In the genomic region with DNA sequence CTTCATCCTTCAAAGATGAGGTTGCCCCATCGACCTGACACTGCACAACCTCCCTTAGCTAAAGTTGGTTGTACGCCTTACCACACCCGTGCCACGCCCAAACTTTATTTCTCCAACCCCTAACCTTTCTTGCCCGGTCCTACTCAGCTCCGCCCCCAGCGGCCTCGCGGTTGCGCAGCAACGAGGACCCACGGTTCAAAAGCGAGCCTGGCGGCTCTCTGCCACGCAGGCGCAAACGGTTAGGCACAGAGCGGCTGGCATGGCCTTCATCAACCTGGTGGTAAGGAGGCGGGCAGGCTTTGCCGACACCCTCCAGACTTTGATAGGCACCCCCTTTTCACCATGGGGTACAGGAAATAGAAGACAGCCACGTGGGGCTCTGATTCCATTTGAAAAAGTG, we compare ENCODE assay signal across 8 mouse cellular contexts. TPM values are rescaled to one million over a fixed set of nuclear protein-coding genes. Genes with fewer than 3 reads are reported as not detected.
DNase-seq lines count a peak whose midpoint lies in the region; ATAC-seq and TF ChIP-seq lines count a peak whose summit lies in the region.

A gene (plus strand): TSS at position 209 of the 400 bp plus-strand sequence.

- no peak within 1 kb of the TSS for H3K9ac ChIP-seq in hindbrain, embryonic 12.5 days

- WGBS in hindbrain, embryonic 12.5 days, result 39% methylated on average over 21 of the region's 21 CpGs

- peak; percentile 68 for DNase-seq in A20 (ENCODE audit: low read depth, low spot score)
- DNase-seq in embryo, embryonic 11 days, result peak; percentile 76
- peak; percentile 39 to 55 for DNase-seq in layer of hippocampus, postnatal 25 days (ENCODE audit: extremely low spot score in 1 of 2, low spot score in 1 of 2)
- DNase-seq in right cerebral cortex, postnatal 4 days, result peak; percentile 54
- no peak for DNase-seq in urinary bladder, postnatal 4 days (ENCODE audit: low spot score in 2 of 2)

- no peak within 1 kb of the TSS for H3K27ac ChIP-seq in hindbrain, embryonic 12.5 days

- ATAC-seq in hindbrain, embryonic 12.5 days (ENCODE audit: low FRiP score), result peak; percentile 44; the same call in 1 of the 2 replicates
- peak; percentile 93 for ATAC-seq in megakaryocyte progenitor cell, adult 5-6 weeks (replicated peaks; ENCODE audit: poor library complexity)

- no peaks in the 10 kb centered on the region for H3K36me3 ChIP-seq in E14TG2a.4 (ENCODE audit: insufficient read depth, low read length)
- H3K36me3 ChIP-seq in hindbrain, embryonic 12.5 days, result no peaks in the 10 kb centered on the region

- no peak for TF ChIP-seq CTCF in E14TG2a.4 (conservative IDR thresholded peaks at IDR 0.05; ENCODE audit: low read length)

- H3K4me1 ChIP-seq in E14TG2a.4 (replicated peaks; ENCODE audit: low read depth, low read length), result peaks cover 14% of the 10 kb centered on the region
- H3K4me1 ChIP-seq in hindbrain, embryonic 12.5 days, result peaks cover 2% of the 10 kb centered on the region; the same call in 1 of the 2 replicates

- peaks cover 55% of the 10 kb centered on the region for H3K27me3 ChIP-seq in E14TG2a.4 (ENCODE audit: insufficient read depth, low read length)
- no peaks in the 10 kb centered on the region for H3K27me3 ChIP-seq in hindbrain, embryonic 12.5 days

- peak within 1 kb of the TSS; percentile 36 for H3K4me2 ChIP-seq in hindbrain, embryonic 12.5 days (replicated peaks)

- no peaks in the 10 kb centered on the region for H3K9me3 ChIP-seq in E14TG2a.4 (ENCODE audit: low read length)
- no peaks in the 10 kb centered on the region for H3K9me3 ChIP-seq in hindbrain, embryonic 12.5 days (replicated peaks)

- H3K4me3 ChIP-seq in E14TG2a.4 (replicated peaks; ENCODE audit: low read length), result peak within 1 kb of the TSS; percentile 64
- no peak within 1 kb of the TSS for H3K4me3 ChIP-seq in hindbrain, embryonic 12.5 days

RNA-seq across cellular contexts. Expression of the gene that starts here (rescaled TPM):
- polyA plus RNA-seq in hindbrain, embryonic 12.5 days (2016; fragmentation: Nextera tagmentation; extraction: Ambion mirVana), result 0.72 and 0.87 TPM in 2 replicates
- total RNA-seq in layer of hippocampus, postnatal 25 days (2021), result under 1 TPM; 0.22 to 0.49 TPM
- total RNA-seq in megakaryocyte progenitor cell, adult 5-6 weeks (2015), result not detected in 2 replicates
- total RNA-seq in megakaryocyte progenitor cell, adult 5-6 weeks (2017), result not detected in 2 replicates

Comparison
In these comparisons a context has a peak if more than half of its experiments do, and no peak if none do; other contexts are left out.
1. Peak in ATAC-seq and H3K4me2 ChIP-seq in hindbrain, embryonic 12.5 days; RNA of the gene not detected or under 1 TPM.
2. Peak in DNase-seq in layer of hippocampus, postnatal 25 days; RNA of the gene not detected or under 1 TPM.
3. Peak in ATAC-seq in megakaryocyte progenitor cell, adult 5-6 weeks; RNA of the gene not detected or under 1 TPM.
4. DNase-seq: peak in A20 (single experiment), embryo, embryonic 11 days (single experiment) and right cerebral cortex, postnatal 4 days (single experiment); none in urinary bladder, postnatal 4 days (0 of 2).